ENCODE assay signal across 7 mouse cellular contexts in the genomic region with DNA sequence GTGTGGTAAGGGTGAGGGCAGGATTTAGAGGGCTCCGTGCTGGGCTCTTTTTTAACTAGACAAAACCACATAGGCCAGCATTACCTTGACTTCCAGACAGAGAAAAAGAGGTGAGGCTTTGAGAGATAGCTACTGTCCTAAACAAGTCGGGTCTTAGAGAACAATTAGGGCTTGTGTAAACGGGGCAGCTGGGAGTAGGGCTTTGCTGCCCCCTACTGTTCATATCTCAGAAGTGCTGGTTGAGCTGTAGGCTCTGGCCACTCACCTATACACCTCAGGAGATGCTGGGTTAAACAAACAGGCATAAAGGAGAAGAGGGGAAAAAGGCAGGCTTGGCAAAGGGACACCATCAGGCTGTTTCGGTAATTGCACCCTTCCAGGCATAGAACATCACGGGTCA. TPM values are rescaled to one million over a fixed set of nuclear protein-coding genes. Genes with fewer than 3 reads are reported as not detected.
DNase-seq lines count a peak whose midpoint lies in the region; ATAC-seq and TF ChIP-seq lines count a peak whose summit lies in the region.

No protein-coding gene starts in this region.

- TF ChIP-seq CTCF in layer of hippocampus, adult 2 months (conservative IDR thresholded peaks at IDR 0.05), result peak; percentile 97

- H3K9me3 ChIP-seq in embryonic facial prominence, embryonic 12.5 days, result no peaks in the 10 kb centered on the region
- no peaks in the 10 kb centered on the region for H3K9me3 ChIP-seq in lung, embryonic 16.5 days (ENCODE audit: control insufficient read depth, low read length)

- H3K36me3 ChIP-seq in embryonic facial prominence, embryonic 12.5 days, result no peaks in the 10 kb centered on the region
- no peaks in the 10 kb centered on the region for H3K36me3 ChIP-seq in lung, embryonic 16.5 days (ENCODE audit: control insufficient read depth, insufficient read depth, low read length)

- 6% methylated on average over 5 of the region's 5 CpGs for WGBS in embryonic facial prominence, embryonic 12.5 days
- WGBS in lung, embryonic 16.5 days, result 5% methylated on average over 5 of the region's 5 CpGs

- H3K9ac ChIP-seq in embryonic facial prominence, embryonic 12.5 days, result no peak overlapping the region
- H3K9ac ChIP-seq in lung, embryonic 16.5 days (ENCODE audit: low read length), result no peak overlapping the region

- DNase-seq in ES-CJ7 (ENCODE audit: low read depth, low spot score), result peak; percentile 92
- peak; percentile 64 for DNase-seq in adrenal gland, postnatal 25 days
- DNase-seq in layer of hippocampus, adult 2 months (ENCODE audit: low spot score in 2 of 2), result peak; percentile 65 to 77
- peak; percentile 90 for DNase-seq in retina, embryonic 14.5 days (ENCODE audit: low spot score)

- peak; percentile 30; the same call in 1 of the 2 replicates for ATAC-seq in embryonic facial prominence, embryonic 12.5 days (ENCODE audit: insufficient number of reproducible peaks, insufficient read depth, low FRiP score, low TSS enrichment)
- ATAC-seq in hematopoietic stem cell, adult 5-6 weeks (replicated peaks in 1 of 2; ENCODE audit: insufficient read depth in 1 of 2, low FRiP score in 2 of 2, low TSS enrichment in 1 of 2, low read depth in 1 of 2, poor library complexity in 2 of 2, severe bottlenecking in 2 of 2), result peak; percentile 71 to 85
- peak; percentile 58 for ATAC-seq in lung, embryonic 16.5 days (ENCODE audit: low read depth)

- no peak overlapping the region for H3K4me3 ChIP-seq in embryonic facial prominence, embryonic 12.5 days
- no peak overlapping the region for H3K4me3 ChIP-seq in layer of hippocampus, adult 2 months
- H3K4me3 ChIP-seq in lung, embryonic 16.5 days (ENCODE audit: low read length), result no peak overlapping the region

- no peak overlapping the region for H3K4me2 ChIP-seq in embryonic facial prominence, embryonic 12.5 days (replicated peaks)
- no peak overlapping the region for H3K4me2 ChIP-seq in lung, embryonic 16.5 days (ENCODE audit: low read depth, low read length)

- H3K4me1 ChIP-seq in embryonic facial prominence, embryonic 12.5 days, result no peaks in the 10 kb centered on the region
- peaks cover 18% of the 10 kb centered on the region for H3K4me1 ChIP-seq in lung, embryonic 16.5 days (replicated peaks; ENCODE audit: control insufficient read depth, insufficient read depth, low read length)

- H3K27ac ChIP-seq in embryonic facial prominence, embryonic 12.5 days, result no peak overlapping the region
- H3K27ac ChIP-seq in layer of hippocampus, adult 2 months, result peak overlapping the region; percentile 55; the same call in 1 of the 2 replicates
- H3K27ac ChIP-seq in lung, embryonic 16.5 days (ENCODE audit: low read length), result no peak overlapping the region

- no peaks in the 10 kb centered on the region for H3K27me3 ChIP-seq in embryonic facial prominence, embryonic 12.5 days
- H3K27me3 ChIP-seq in lung, embryonic 16.5 days (ENCODE audit: control insufficient read depth, insufficient read depth, low read depth, low read length), result no peaks in the 10 kb centered on the region

RNA-seq across cellular contexts. Expression of gene Fem1b, which starts 34.3 kb away (rescaled TPM):
- total RNA-seq in adrenal gland, postnatal 25 days (2021), result 37.8 and 41.2 TPM in 2 replicates
- polyA plus RNA-seq in embryonic facial prominence, embryonic 12.5 days (2016; fragmentation: Nextera tagmentation; extraction: Ambion mirVana), result 28.4 and 30.6 TPM in 2 replicates
- total RNA-seq in hematopoietic stem cell, adult 5-6 weeks (2017), result 54.5 and 61.0 TPM in 2 replicates
- 10 to 100 TPM; 91.9 to 95.0 TPM for total RNA-seq in layer of hippocampus, adult 2 months (2021)
- polyA plus RNA-seq in lung, embryonic 16.5 days (2015; fragmentation: Nextera tagmentation; extraction: Ambion mirVana), result 18.7 and 19.8 TPM in 2 replicates
